Mouse (Mus musculus) myocyte (in vitro differentiated cells): Measurements from ENCODE around the gene Draxin.

Experiments
- CEBPB ChIP-seq: IDR thresholded peaks from 2 replicates; pipeline ENCODE4 v1.6.1; 2011; ENCODE audit warnings: mild to moderate bottlenecking, moderate library complexity; ENCODE audit not compliant: poor library complexity, insufficient read depth, severe bottlenecking
- E2F4 ChIP-seq: IDR thresholded peaks from one replicate; pipeline ENCODE4 v1.6.1; 2011; ENCODE audit warnings: mild to moderate bottlenecking, control low read depth, moderate library complexity; ENCODE audit not compliant: insufficient read depth
- MAX ChIP-seq: IDR thresholded peaks from one replicate; pipeline ENCODE4 v1.6.1; 2011; ENCODE audit warnings: low read depth, mild to moderate bottlenecking, control low read depth
- POLR2A ChIP-seq: IDR thresholded peaks from one replicate; pipeline ENCODE4 v1.6.1; 2011; ENCODE audit warnings: low read depth, mild to moderate bottlenecking, control low read depth, moderate library complexity; ENCODE audit not compliant: insufficient read length
- REST ChIP-seq: IDR thresholded peaks from one replicate; pipeline ENCODE4 v1.6.1; 2011; ENCODE audit warnings: mild to moderate bottlenecking, control low read depth, moderate library complexity; ENCODE audit not compliant: insufficient read depth, insufficient read length
- SRF ChIP-seq: IDR thresholded peaks from one replicate; pipeline ENCODE4 v1.6.1; 2011; ENCODE audit warnings: low read depth; ENCODE audit not compliant: control insufficient read depth, insufficient read length

GRCm38 (mm10) chr4:148053417-148053920, 77.0 kb downstream of the Draxin start:
- TF ChIP-seq CEBPB (no peak), POLR2A (no peak), SRF (no peak), REST (no peak), E2F4 (no peak), MAX (no peak)
